Mouse (Mus musculus): ENCODE measurements around the gene Krt12. TPM values are rescaled to one million over a fixed set of nuclear protein-coding genes. Genes with fewer than 3 reads are reported as not detected.

Krt12 gene
- polyA plus RNA-seq, 1 experiment: 0.05 TPM

GRCm38 (mm10) chr11:99458887-99459286, 36.8 kb upstream of the Krt12 start:
- DNase-seq (ENCODE audit: low read depth in 1 of 2, low spot score in 2 of 2): no peak
- Histone ChIP-seq H3K4me1 (ENCODE audit: control insufficient read depth, insufficient read depth, insufficient read length) (no peaks in the 10 kb centered on the region), H3K4me3 (ENCODE audit: extremely low read depth, insufficient read depth, insufficient read length) (no peak overlapping the region), H3K36me3 (ENCODE audit: control insufficient read depth, insufficient read depth, low read length) (no peaks in the 10 kb centered on the region), H3K27ac (ENCODE audit: insufficient read depth, low read length) (no peak overlapping the region), H3K27me3 (ENCODE audit: control insufficient read depth, insufficient read depth, low read length) (no peaks in the 10 kb centered on the region)
- WGBS: 56% methylated on average over 7 of the region's 7 CpGs
- no peak for TF ChIP-seq CTCF (IDR thresholded peaks at IDR 0.05; ENCODE audit: extremely low read depth, insufficient read depth, insufficient read length, insufficient replicate concordance)
- TF ChIP-seq POLR2A (IDR thresholded peaks at IDR 0.05; ENCODE audit: low read depth, low read length): no peak

- DNase-seq (ENCODE audit: low read depth in 1 of 2, low spot score in 2 of 2): no peak
- whole genome bisulfite sequencing: 77% methylated on average over 10 of the region's 10 CpGs
These were observed 32.7 kb upstream of the Krt12 start for GRCm38 (mm10) chr11:99454759-99455158.

GRCm38 (mm10) chr11:99454044-99454443, 32.0 kb upstream of the Krt12 start:
- no peak for DNase-seq (ENCODE audit: low read depth in 1 of 2, low spot score in 2 of 2)
- WGBS: 83% methylated on average over 4 of the region's 4 CpGs
- Histone ChIP-seq H3K27ac (ENCODE audit: insufficient read depth, low read length) (no peak overlapping the region), H3K4me3 (ENCODE audit: extremely low read depth, insufficient read depth, insufficient read length) (no peak overlapping the region), H3K36me3 (ENCODE audit: control insufficient read depth, insufficient read depth, low read length) (no peaks in the 10 kb centered on the region), H3K4me1 (ENCODE audit: control insufficient read depth, insufficient read depth, insufficient read length) (no peaks in the 10 kb centered on the region), H3K27me3 (ENCODE audit: control insufficient read depth, insufficient read depth, low read length) (no peaks in the 10 kb centered on the region)
- TF ChIP-seq POLR2A (IDR thresholded peaks at IDR 0.05; ENCODE audit: low read depth, low read length) (no peak), CTCF (IDR thresholded peaks at IDR 0.05; ENCODE audit: extremely low read depth, insufficient read depth, insufficient read length, insufficient replicate concordance) (no peak)

More at GRCm38 (mm10) chr11:99454759-99455158, 32.7 kb upstream of the Krt12 start:
- Histone ChIP-seq H3K27me3 (ENCODE audit: control insufficient read depth, insufficient read depth, low read length) (no peaks in the 10 kb centered on the region), H3K36me3 (ENCODE audit: control insufficient read depth, insufficient read depth, low read length) (no peaks in the 10 kb centered on the region), H3K4me3 (ENCODE audit: extremely low read depth, insufficient read depth, insufficient read length) (no peak overlapping the region), H3K27ac (ENCODE audit: insufficient read depth, low read length) (no peak overlapping the region), H3K4me1 (ENCODE audit: control insufficient read depth, insufficient read depth, insufficient read length) (no peaks in the 10 kb centered on the region)
- TF ChIP-seq CTCF (IDR thresholded peaks at IDR 0.05; ENCODE audit: extremely low read depth, insufficient read depth, insufficient read length, insufficient replicate concordance) (no peak), POLR2A (IDR thresholded peaks at IDR 0.05; ENCODE audit: low read depth, low read length) (no peak)

GRCm38 (mm10) chr11:99448769-99449168, 26.7 kb upstream of the Krt12 start:
- no peak overlapping the region for H3K4me3 ChIP-seq (ENCODE audit: extremely low read depth, insufficient read depth, insufficient read length)
- H3K36me3 ChIP-seq (ENCODE audit: control insufficient read depth, insufficient read depth, low read length): no peaks in the 10 kb centered on the region
- H3K27me3 ChIP-seq (ENCODE audit: control insufficient read depth, insufficient read depth, low read length): no peaks in the 10 kb centered on the region
- no peak for DNase-seq (ENCODE audit: low read depth in 1 of 2, low spot score in 2 of 2)
- no peak overlapping the region for H3K27ac ChIP-seq (ENCODE audit: insufficient read depth, low read length)
- TF ChIP-seq CTCF (IDR thresholded peaks at IDR 0.05; ENCODE audit: extremely low read depth, insufficient read depth, insufficient read length, insufficient replicate concordance) (no peak), POLR2A (IDR thresholded peaks at IDR 0.05; ENCODE audit: low read depth, low read length) (no peak)
- 58% methylated on average over 2 of the region's 2 CpGs for WGBS
- H3K4me1 ChIP-seq (ENCODE audit: control insufficient read depth, insufficient read depth, insufficient read length): no peaks in the 10 kb centered on the region

- Histone ChIP-seq H3K4me3 (ENCODE audit: extremely low read depth, insufficient read depth, insufficient read length) (no peak overlapping the region), H3K27ac (ENCODE audit: insufficient read depth, low read length) (no peak overlapping the region), H3K4me1 (ENCODE audit: control insufficient read depth, insufficient read depth, insufficient read length) (no peaks in the 10 kb centered on the region), H3K27me3 (ENCODE audit: control insufficient read depth, insufficient read depth, low read length) (no peaks in the 10 kb centered on the region), H3K36me3 (ENCODE audit: control insufficient read depth, insufficient read depth, low read length) (no peaks in the 10 kb centered on the region)
- no peak for TF ChIP-seq CTCF (IDR thresholded peaks at IDR 0.05; ENCODE audit: extremely low read depth, insufficient read depth, insufficient read length, insufficient replicate concordance)
- TF ChIP-seq POLR2A (IDR thresholded peaks at IDR 0.05; ENCODE audit: low read depth, low read length): no peak
- DNase-seq (ENCODE audit: low read depth in 1 of 2, low spot score in 2 of 2): no peak
- 64% methylated on average over 8 of the region's 8 CpGs for WGBS
These were observed 19.2 kb upstream of the Krt12 start for GRCm38 (mm10) chr11:99441220-99441619.

GRCm38 (mm10) chr11:99439465-99439864, 17.4 kb upstream of the Krt12 start:
- no peak for TF ChIP-seq CTCF (IDR thresholded peaks at IDR 0.05; ENCODE audit: extremely low read depth, insufficient read depth, insufficient read length, insufficient replicate concordance)
- no peak for TF ChIP-seq POLR2A (IDR thresholded peaks at IDR 0.05; ENCODE audit: low read depth, low read length)
- no peak for DNase-seq (ENCODE audit: low read depth in 1 of 2, low spot score in 2 of 2)
- no peak overlapping the region for H3K4me3 ChIP-seq (ENCODE audit: extremely low read depth, insufficient read depth, insufficient read length)
- H3K27ac ChIP-seq (ENCODE audit: insufficient read depth, low read length): no peak overlapping the region
- H3K4me1 ChIP-seq (ENCODE audit: control insufficient read depth, insufficient read depth, insufficient read length): no peaks in the 10 kb centered on the region
- H3K27me3 ChIP-seq (ENCODE audit: control insufficient read depth, insufficient read depth, low read length): no peaks in the 10 kb centered on the region
- 75% methylated on average over 10 of the region's 10 CpGs for WGBS
- H3K36me3 ChIP-seq (ENCODE audit: control insufficient read depth, insufficient read depth, low read length): no peaks in the 10 kb centered on the region

- DNase-seq (ENCODE audit: low read depth in 1 of 2, low spot score in 2 of 2): no peak
- Histone ChIP-seq H3K27me3 (ENCODE audit: control insufficient read depth, insufficient read depth, low read length) (no peaks in the 10 kb centered on the region), H3K4me3 (ENCODE audit: extremely low read depth, insufficient read depth, insufficient read length) (no peak within 1 kb of the TSS), H3K27ac (ENCODE audit: insufficient read depth, low read length) (no peak within 1 kb of the TSS), H3K4me1 (ENCODE audit: control insufficient read depth, insufficient read depth, insufficient read length) (no peaks in the 10 kb centered on the region), H3K36me3 (ENCODE audit: control insufficient read depth, insufficient read depth, low read length) (no peaks in the 10 kb centered on the region)
- TF ChIP-seq CTCF (IDR thresholded peaks at IDR 0.05; ENCODE audit: extremely low read depth, insufficient read depth, insufficient read length, insufficient replicate concordance) (no peak), POLR2A (IDR thresholded peaks at IDR 0.05; ENCODE audit: low read depth, low read length) (no peak)
- WGBS: 49% methylated on average over 10 of the region's 10 CpGs
These were observed 15.9 kb upstream of the Krt12 start, which contains the start of gene Krt20 for GRCm38 (mm10) chr11:99437972-99438371. TSS of gene Krt20 (minus strand) at chr11:99438150.
